ENCODE assay signal across 9 mouse cellular contexts in the genomic region with DNA sequence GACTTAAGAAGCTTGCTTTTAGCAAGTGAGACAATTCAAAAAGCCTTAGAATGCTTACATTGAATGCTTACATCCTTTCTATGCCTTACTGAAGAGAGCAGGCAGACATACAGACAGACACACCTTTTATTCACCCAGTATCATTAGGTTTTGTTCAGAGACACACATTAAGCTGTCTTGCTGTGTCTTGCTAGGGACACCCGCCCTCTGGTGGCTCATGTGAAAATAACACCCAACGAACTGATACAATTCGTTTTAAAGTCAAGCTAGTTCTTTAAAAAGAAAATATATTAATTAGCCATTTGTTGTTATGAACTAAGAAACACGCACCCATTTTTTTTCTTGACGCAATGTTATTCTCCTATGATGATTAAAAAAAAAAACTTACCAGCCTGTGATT.
DNase-seq lines count a peak whose midpoint lies in the region; ATAC-seq lines count a peak whose summit lies in the region.
"Had no signal": no experiment of that assay in that cellular context is flagged by ENCODE, and none has a peak within 500 bp of the region (broad histone marks: within the 10 kb centered on the region; RNA-seq: fewer than 3 reads in every experiment).

No protein-coding gene starts in this region.

- no peaks in the 10 kb centered on the region for H3K9me3 ChIP-seq in kidney, embryonic 15.5 days (replicated peaks)
- H3K9me3 ChIP-seq in hindbrain, embryonic 13.5 days, result no peaks in the 10 kb centered on the region
- H3K9me3 ChIP-seq in midbrain, embryonic 10.5 days (replicated peaks), result no peaks in the 10 kb centered on the region

- H3K27me3 ChIP-seq in kidney, embryonic 15.5 days, result peaks cover 10% of the 10 kb centered on the region
- peaks cover 4% of the 10 kb centered on the region; the same call in 1 of the 2 replicates for H3K27me3 ChIP-seq in hindbrain, embryonic 13.5 days
- peaks cover 29% of the 10 kb centered on the region for H3K27me3 ChIP-seq in midbrain, embryonic 10.5 days (ENCODE audit: low read depth, poor library complexity, severe bottlenecking)

- no peak overlapping the region for H3K4me3 ChIP-seq in kidney, embryonic 15.5 days (replicated peaks)
- H3K4me3 ChIP-seq in hindbrain, embryonic 13.5 days, result peak overlapping the region; percentile 49
- H3K4me3 ChIP-seq in midbrain, embryonic 10.5 days, result peak overlapping the region; percentile 57; the same call in 1 of the 2 replicates
- H3K4me3 ChIP-seq: myocyte had no signal

- H3K9ac ChIP-seq in kidney, embryonic 15.5 days, result no peak overlapping the region
- H3K9ac ChIP-seq in hindbrain, embryonic 13.5 days, result peak overlapping the region; percentile 6; the same call in 1 of the 2 replicates

- 14% methylated on average over 5 of the region's 5 CpGs for WGBS in kidney, embryonic 15.5 days
- 7% methylated on average over 5 of the region's 5 CpGs for WGBS in hindbrain, embryonic 13.5 days
- 10% methylated on average over 5 of the region's 5 CpGs for WGBS in midbrain, embryonic 10.5 days

- H3K27ac ChIP-seq in kidney, embryonic 15.5 days, result no peak overlapping the region
- H3K27ac ChIP-seq in hindbrain, embryonic 13.5 days, result peak overlapping the region; percentile 86; the same call in 1 of the 2 replicates
- peak overlapping the region; percentile 85 for H3K27ac ChIP-seq in midbrain, embryonic 10.5 days (replicated peaks)

- H3K4me2 ChIP-seq in kidney, embryonic 15.5 days, result no peak overlapping the region
- H3K4me2 ChIP-seq in hindbrain, embryonic 13.5 days, result peak overlapping the region; percentile 78

- ATAC-seq in kidney, embryonic 15.5 days (replicated peaks; ENCODE audit: low FRiP score), result no peak
- no peak for ATAC-seq in hindbrain, embryonic 13.5 days (ENCODE audit: low FRiP score)

- peaks cover 28% of the 10 kb centered on the region for H3K4me1 ChIP-seq in kidney, embryonic 15.5 days
- peaks cover 73% of the 10 kb centered on the region for H3K4me1 ChIP-seq in hindbrain, embryonic 13.5 days (replicated peaks)
- peaks cover 68% of the 10 kb centered on the region for H3K4me1 ChIP-seq in midbrain, embryonic 10.5 days

- no peaks in the 10 kb centered on the region for H3K36me3 ChIP-seq in kidney, embryonic 15.5 days
- no peaks in the 10 kb centered on the region for H3K36me3 ChIP-seq in hindbrain, embryonic 13.5 days
- no peaks in the 10 kb centered on the region for H3K36me3 ChIP-seq in midbrain, embryonic 10.5 days

- DNase-seq in kidney, adult 11 months, result peak; percentile 40
- DNase-seq in brain, embryonic 18.5 days (ENCODE audit: low read depth, low spot score), result peak; percentile 65
- peak; percentile 29 for DNase-seq in fibroblast of lung, adult 2 months (ENCODE audit: low read depth)
- DNase-seq in layer of hippocampus, postnatal 36 days, result peak; percentile 71 to 74
- DNase-seq in midbrain, embryonic 10.5 days (ENCODE audit: low spot score), result peak; percentile 68
- DNase-seq in spleen, postnatal 4 days (ENCODE audit: low spot score in 2 of 2), result peak; percentile 21 to 70
